Mouse (Mus musculus): Measurements from ENCODE around the gene Tcp11. TPM values are rescaled to one million over a fixed set of nuclear protein-coding genes. Genes with fewer than 3 reads are reported as not detected.

Gene Tcp11
- total and polyA plus RNA-seq, 2 experiments from 2014 or later, result 0.15 TPM; not detected in 1

GRCm38 (mm10) chr17:28032219-28032618, 48.2 kb downstream of the Tcp11 start:
- no peak for ATAC-seq (ENCODE audit: insufficient read depth, low read depth)
- H3K27ac ChIP-seq (ENCODE audit: low read depth), result no peak overlapping the region

GRCm38 (mm10) chr17:28031281-28031941, 49.0 kb downstream of the Tcp11 start:
- Histone ChIP-seq H3K4me1 (ENCODE audit: control insufficient read depth, insufficient read depth) (peaks cover 23% of the 10 kb centered on the region), H3K27ac (ENCODE audit: low read depth) (0 out of 2 replicates have a peak overlapping the region, but pooled peaks have one; percentile 79), H3K36me3 (replicated peaks; ENCODE audit: control insufficient read depth, insufficient read depth, low read length) (no peaks in the 10 kb centered on the region; the same call in 1 of the 2 replicates), H3K4me2 (ENCODE audit: low read depth, low read length) (no peak overlapping the region), H3K27me3 (ENCODE audit: control insufficient read depth, insufficient read depth, low read length) (no peaks in the 10 kb centered on the region), H3K9me3 (replicated peaks; ENCODE audit: control insufficient read depth, low read length) (no peaks in the 10 kb centered on the region), H3K9ac (replicated peaks; ENCODE audit: low read depth, low read length) (0 out of 2 replicates have a peak overlapping the region, but pooled peaks have one; percentile 30), H3K4me3 (ENCODE audit: low read depth, low read length) (no peak overlapping the region)
- DNase-seq (ENCODE audit: low spot score) (no peak), ATAC-seq (ENCODE audit: insufficient read depth, low read depth) (no peak)
- TF ChIP-seq EP300 (IDR thresholded peaks at IDR 0.05; ENCODE audit: low read depth) (no peak), CTCF (IDR thresholded peaks at IDR 0.05; ENCODE audit: low read depth) (no peak)
- WGBS, result 61% methylated on average over 9 of the region's 9 CpGs

More at GRCm38 (mm10) chr17:28032219-28032618, 48.2 kb downstream of the Tcp11 start:
- Histone ChIP-seq H3K4me2 (ENCODE audit: low read depth, low read length) (no peak overlapping the region), H3K36me3 (replicated peaks; ENCODE audit: control insufficient read depth, insufficient read depth, low read length) (no peaks in the 10 kb centered on the region; the same call in 1 of the 2 replicates), H3K27me3 (ENCODE audit: control insufficient read depth, insufficient read depth, low read length) (no peaks in the 10 kb centered on the region), H3K9me3 (replicated peaks; ENCODE audit: control insufficient read depth, low read length) (no peaks in the 10 kb centered on the region), H3K4me1 (ENCODE audit: control insufficient read depth, insufficient read depth) (peaks cover 17% of the 10 kb centered on the region), H3K4me3 (ENCODE audit: low read depth, low read length) (no peak overlapping the region), H3K9ac (replicated peaks; ENCODE audit: low read depth, low read length) (no peak overlapping the region)
- no peak for TF ChIP-seq EP300 (IDR thresholded peaks at IDR 0.05; ENCODE audit: low read depth)
- TF ChIP-seq CTCF (IDR thresholded peaks at IDR 0.05; ENCODE audit: low read depth), result no peak
- DNase-seq (ENCODE audit: low spot score), result no peak
- 76% methylated on average over 10 of the region's 10 CpGs for WGBS

DNA sequence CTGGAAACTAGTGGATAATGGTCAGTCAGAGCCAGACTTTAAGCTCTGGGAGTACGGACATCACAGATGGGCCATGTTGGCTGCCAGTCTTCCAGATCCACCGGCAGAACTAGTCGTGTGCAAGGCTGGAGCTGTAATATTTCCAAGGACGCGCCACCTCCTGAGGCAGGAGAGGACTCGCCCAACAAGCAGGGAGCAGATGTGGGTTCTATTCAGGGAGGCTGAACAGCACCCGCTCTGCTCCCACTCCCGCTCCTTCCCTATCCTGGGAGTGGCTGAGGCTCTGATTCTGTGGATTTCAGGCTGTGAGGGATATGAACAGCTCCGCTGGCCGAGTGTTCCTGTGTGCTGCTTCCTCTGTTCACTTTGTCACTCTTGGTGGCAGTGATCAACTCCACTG, 50.0 kb downstream of the Tcp11 start:
- no peaks in the 10 kb centered on the region; the same call in 1 of the 2 replicates for H3K36me3 ChIP-seq (replicated peaks; ENCODE audit: control insufficient read depth, insufficient read depth, low read length)
- H3K9me3 ChIP-seq (replicated peaks; ENCODE audit: control insufficient read depth, low read length), result no peaks in the 10 kb centered on the region
- no peak overlapping the region for H3K4me2 ChIP-seq (ENCODE audit: low read depth, low read length)
- H3K4me1 ChIP-seq (ENCODE audit: control insufficient read depth, insufficient read depth), result peaks cover 32% of the 10 kb centered on the region
- no peak for DNase-seq (ENCODE audit: low spot score)
- H3K27me3 ChIP-seq (ENCODE audit: control insufficient read depth, insufficient read depth, low read length), result no peaks in the 10 kb centered on the region
- TF ChIP-seq EP300 (IDR thresholded peaks at IDR 0.05; ENCODE audit: low read depth) (no peak), CTCF (IDR thresholded peaks at IDR 0.05; ENCODE audit: low read depth) (no peak)
- no peak for ATAC-seq (ENCODE audit: insufficient read depth, low read depth)
- H3K27ac ChIP-seq (ENCODE audit: low read depth), result peak overlapping the region; percentile 79
- 77% methylated on average over 10 of the region's 10 CpGs for WGBS
- H3K4me3 ChIP-seq (ENCODE audit: low read depth, low read length), result no peak overlapping the region
- H3K9ac ChIP-seq (replicated peaks; ENCODE audit: low read depth, low read length), result no peak overlapping the region

GRCm38 (mm10) chr17:28029308-28029707, 51.1 kb downstream of the Tcp11 start:
- TF ChIP-seq CTCF (IDR thresholded peaks at IDR 0.05; ENCODE audit: low read depth) (no peak), EP300 (IDR thresholded peaks at IDR 0.05; ENCODE audit: low read depth) (peak; percentile 43; the same call in 1 of the 2 replicates)
- H3K9ac ChIP-seq (replicated peaks; ENCODE audit: low read depth, low read length), result no peak overlapping the region
- 59% methylated on average over 2 of the region's 2 CpGs for WGBS
- no peak overlapping the region for H3K4me3 ChIP-seq (ENCODE audit: low read depth, low read length)
- ATAC-seq (ENCODE audit: insufficient read depth, low read depth) (peak; percentile 58), DNase-seq (ENCODE audit: low spot score) (peak; percentile 63)
- H3K27me3 ChIP-seq (ENCODE audit: control insufficient read depth, insufficient read depth, low read length), result no peaks in the 10 kb centered on the region
- peaks cover 30% of the 10 kb centered on the region for H3K4me1 ChIP-seq (ENCODE audit: control insufficient read depth, insufficient read depth)
- H3K9me3 ChIP-seq (replicated peaks; ENCODE audit: control insufficient read depth, low read length), result no peaks in the 10 kb centered on the region
- no peak overlapping the region for H3K4me2 ChIP-seq (ENCODE audit: low read depth, low read length)
- no peaks in the 10 kb centered on the region; the same call in 1 of the 2 replicates for H3K36me3 ChIP-seq (replicated peaks; ENCODE audit: control insufficient read depth, insufficient read depth, low read length)
- peak overlapping the region; percentile 79 for H3K27ac ChIP-seq (ENCODE audit: low read depth)

- no peak overlapping the region for H3K9ac ChIP-seq (replicated peaks; ENCODE audit: low read depth, low read length)
- 72% methylated on average over 10 of the region's 10 CpGs for WGBS
- H3K4me2 ChIP-seq (ENCODE audit: low read depth, low read length), result no peak overlapping the region
- H3K36me3 ChIP-seq (replicated peaks; ENCODE audit: control insufficient read depth, insufficient read depth, low read length), result no peaks in the 10 kb centered on the region
- H3K9me3 ChIP-seq (replicated peaks; ENCODE audit: control insufficient read depth, low read length), result no peaks in the 10 kb centered on the region
- TF ChIP-seq CTCF (IDR thresholded peaks at IDR 0.05; ENCODE audit: low read depth), result no peak
- no peak for TF ChIP-seq EP300 (IDR thresholded peaks at IDR 0.05; ENCODE audit: low read depth)
- ATAC-seq (ENCODE audit: insufficient read depth, low read depth), result no peak
- H3K4me1 ChIP-seq (ENCODE audit: control insufficient read depth, insufficient read depth), result peaks cover 31% of the 10 kb centered on the region
- H3K27ac ChIP-seq (ENCODE audit: low read depth), result no peak overlapping the region
- no peaks in the 10 kb centered on the region for H3K27me3 ChIP-seq (ENCODE audit: control insufficient read depth, insufficient read depth, low read length)
- DNase-seq (ENCODE audit: low spot score), result no peak
- H3K4me3 ChIP-seq (ENCODE audit: low read depth, low read length), result no peak overlapping the region
These were observed 52.2 kb downstream of the Tcp11 start for GRCm38 (mm10) chr17:28028236-28028635.

Data from heart, postnatal 0 days (tissue).